Mouse (Mus musculus): Measurements from ENCODE around the gene Slc5a10. TPM values are rescaled to one million over a fixed set of nuclear protein-coding genes. Genes with fewer than 3 reads are reported as not detected.

The Slc5a10 gene
- polyA plus RNA-seq, 1 experiment from 2014 or later, result 0.45 TPM

DNA sequence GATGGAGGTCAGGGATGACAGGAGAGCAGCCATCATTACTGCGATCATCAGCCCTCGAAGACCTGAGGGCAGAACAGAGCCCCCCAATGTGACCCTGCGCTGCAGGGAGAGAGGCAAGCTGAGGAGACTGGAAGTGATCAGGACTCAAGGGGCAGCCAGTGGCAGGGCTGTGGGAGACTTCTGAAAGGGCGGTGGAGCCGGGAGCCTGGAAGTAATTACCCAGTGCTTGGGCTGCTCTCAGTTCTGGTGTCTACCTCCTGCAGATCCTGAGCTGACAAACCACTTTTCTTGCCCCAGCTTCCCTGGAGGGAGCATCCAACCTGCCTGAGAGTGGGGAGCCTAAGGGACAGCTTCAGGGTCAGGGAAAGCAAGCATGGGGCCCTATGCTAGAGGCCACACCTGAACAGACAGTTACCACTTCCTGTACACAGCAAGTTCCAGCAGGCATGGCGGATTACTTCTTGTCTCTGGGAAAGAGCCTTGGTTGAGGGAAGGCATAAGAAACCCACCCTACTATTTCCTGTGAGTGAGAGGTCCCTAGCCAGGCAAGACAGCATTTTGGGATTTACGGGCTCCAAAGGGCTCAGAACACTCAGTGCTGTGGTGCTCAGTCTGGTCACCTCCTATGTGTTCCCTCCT lies 44.3 kb downstream of the Slc5a10 start:
- Histone ChIP-seq H3K9me3 (replicated peaks) (no peaks in the 10 kb centered on the region), H3K36me3 (no peaks in the 10 kb centered on the region), H3K27me3 (0 out of 2 replicates have a peak, but pooled peaks cover 5% of the 10 kb centered on the region), H3K9ac (no peak overlapping the region), H3K27ac (no peak overlapping the region), H3K4me1 (peaks cover 24% of the 10 kb centered on the region), H3K4me3 (replicated peaks) (no peak overlapping the region), H3K4me2 (no peak overlapping the region)
- 62% methylated on average over 7 of the region's 7 CpGs for WGBS
- no peak for ATAC-seq (replicated peaks; ENCODE audit: low FRiP score)

DNA sequence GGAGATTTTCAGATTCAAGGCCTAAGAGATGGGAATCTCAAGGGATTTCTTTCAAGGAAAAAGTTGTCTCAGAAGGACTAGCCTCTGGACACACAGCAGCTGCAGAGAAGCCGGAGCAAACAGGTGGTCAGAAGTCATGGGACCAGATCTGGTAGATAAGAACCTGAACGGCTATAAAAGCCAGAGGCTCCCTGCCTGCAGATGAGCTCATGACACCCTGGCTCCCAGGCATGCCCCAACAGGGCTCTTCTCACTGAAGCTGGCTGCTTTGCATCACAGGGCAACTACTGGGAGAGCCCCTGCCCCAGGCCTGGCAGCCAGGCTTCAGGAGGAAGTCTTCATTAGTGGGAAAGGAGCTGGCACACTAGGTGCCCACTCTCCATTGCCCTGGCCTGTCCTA lies 45.3 kb downstream of the Slc5a10 start:
- H3K4me3 ChIP-seq (replicated peaks), result no peak overlapping the region
- H3K27me3 ChIP-seq, result 0 out of 2 replicates have a peak, but pooled peaks cover 5% of the 10 kb centered on the region
- no peak overlapping the region for H3K9ac ChIP-seq
- no peak for ATAC-seq (replicated peaks; ENCODE audit: low FRiP score)
- 38% methylated on average over 2 of the region's 2 CpGs for WGBS
- H3K4me2 ChIP-seq, result no peak overlapping the region
- no peak overlapping the region for H3K27ac ChIP-seq
- no peaks in the 10 kb centered on the region for H3K36me3 ChIP-seq
- peaks cover 24% of the 10 kb centered on the region for H3K4me1 ChIP-seq
- H3K9me3 ChIP-seq (replicated peaks), result no peaks in the 10 kb centered on the region

DNA sequence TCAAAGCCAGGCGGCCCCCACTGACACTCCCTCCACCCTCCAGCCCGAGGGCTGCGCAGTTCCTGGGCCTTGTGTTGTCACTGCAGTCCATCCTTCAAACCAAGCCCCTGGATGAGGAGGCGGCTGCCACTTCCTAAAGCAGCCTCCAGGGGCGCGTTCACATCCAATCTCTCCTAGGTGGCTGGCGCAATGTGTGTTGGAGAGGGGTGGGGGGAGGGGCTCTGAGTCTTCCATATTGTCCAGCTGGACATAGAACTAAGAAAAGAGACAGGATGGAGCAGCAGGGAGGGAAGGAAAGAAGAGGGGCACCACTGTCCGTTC lies 45.8 kb downstream of the Slc5a10 start:
- H3K4me2 ChIP-seq, result peak overlapping the region; percentile 39; the same call in 1 of the 2 replicates
- H3K4me3 ChIP-seq (replicated peaks), result no peak overlapping the region
- H3K36me3 ChIP-seq, result no peaks in the 10 kb centered on the region
- 6% methylated on average over 8 of the region's 8 CpGs for WGBS
- peak; percentile 79 for ATAC-seq (replicated peaks; ENCODE audit: low FRiP score)
- peaks cover 24% of the 10 kb centered on the region for H3K4me1 ChIP-seq
- no peak overlapping the region for H3K27ac ChIP-seq
- 0 out of 2 replicates have a peak, but pooled peaks cover 5% of the 10 kb centered on the region for H3K27me3 ChIP-seq
- no peak overlapping the region; the same call in 1 of the 2 replicates for H3K9ac ChIP-seq
- H3K9me3 ChIP-seq (replicated peaks), result no peaks in the 10 kb centered on the region

DNA sequence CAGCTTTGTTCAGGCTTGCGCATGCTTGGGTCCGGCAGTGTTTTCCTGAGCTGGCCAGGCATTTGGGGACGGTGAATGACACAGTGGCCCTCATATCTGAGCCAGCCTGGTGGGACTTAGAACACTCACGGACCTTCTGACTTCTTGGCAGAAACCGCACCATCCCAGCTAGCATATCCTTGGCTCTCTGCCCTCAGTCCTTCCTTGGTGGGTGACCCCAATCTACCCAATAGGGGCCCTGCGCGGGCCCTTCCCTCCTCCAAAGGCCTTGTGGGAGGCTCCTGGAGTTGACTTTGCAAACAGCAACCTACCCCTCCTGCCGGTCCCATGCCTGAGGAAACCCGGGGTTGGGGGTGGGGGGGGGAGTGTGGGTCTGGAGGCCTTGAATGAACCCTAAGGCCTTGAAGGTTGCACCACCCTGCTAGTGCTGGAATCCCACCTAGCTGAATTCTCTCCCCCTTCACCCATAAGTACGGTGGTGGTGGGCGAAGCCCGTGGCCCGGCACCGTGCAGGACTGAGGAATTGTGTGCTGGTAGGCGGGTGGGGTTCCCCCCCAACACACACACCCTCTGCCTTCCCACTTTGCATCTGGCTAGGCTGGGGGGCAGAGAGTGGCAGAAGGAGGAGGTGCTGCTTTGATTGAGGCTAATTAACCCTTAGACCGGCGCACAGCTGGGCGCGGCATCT lies 46.3 kb downstream of the Slc5a10 start:
- peak overlapping the region; percentile 39; the same call in 1 of the 2 replicates for H3K4me2 ChIP-seq
- 22% methylated on average over 19 of the region's 19 CpGs for WGBS
- no peak overlapping the region; the same call in 1 of the 2 replicates for H3K9ac ChIP-seq

DNA sequence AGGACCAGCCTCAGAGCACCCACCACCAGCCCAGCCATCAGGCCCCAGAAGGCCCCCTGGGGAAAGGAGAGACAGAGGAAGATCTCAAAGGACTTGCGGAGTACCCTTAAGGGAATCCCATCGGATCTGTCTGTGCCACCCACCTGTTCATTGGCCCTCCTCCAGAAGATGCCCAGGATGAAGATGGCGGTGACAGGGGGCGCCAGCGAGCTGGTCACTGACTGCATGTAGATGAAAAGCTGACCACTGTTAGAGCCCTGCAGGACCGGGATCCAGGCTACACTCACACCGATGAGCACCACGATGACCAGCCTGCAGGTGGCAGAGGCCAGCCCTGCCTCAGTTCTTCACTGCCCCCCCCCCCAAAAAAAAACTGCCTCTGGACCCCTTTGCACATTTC lies 46.9 kb downstream of the Slc5a10 start:
- H3K4me2 ChIP-seq, result no peak overlapping the region
- no peak overlapping the region for H3K4me3 ChIP-seq (replicated peaks)
- H3K9ac ChIP-seq, result no peak overlapping the region
- H3K36me3 ChIP-seq, result no peaks in the 10 kb centered on the region
- H3K27ac ChIP-seq, result no peak overlapping the region
- 30% methylated on average over 8 of the region's 8 CpGs for WGBS
- ATAC-seq (replicated peaks; ENCODE audit: low FRiP score), result no peak
- H3K4me1 ChIP-seq, result peaks cover 24% of the 10 kb centered on the region
- 0 out of 2 replicates have a peak, but pooled peaks cover 5% of the 10 kb centered on the region for H3K27me3 ChIP-seq
- no peaks in the 10 kb centered on the region for H3K9me3 ChIP-seq (replicated peaks)

More for the DNA sequence above, 46.3 kb downstream of the Slc5a10 start:
- Histone ChIP-seq H3K4me3 (replicated peaks) (no peak overlapping the region), H3K9me3 (replicated peaks) (no peaks in the 10 kb centered on the region), H3K4me1 (peaks cover 24% of the 10 kb centered on the region), H3K27me3 (0 out of 2 replicates have a peak, but pooled peaks cover 5% of the 10 kb centered on the region), H3K27ac (no peak overlapping the region), H3K36me3 (no peaks in the 10 kb centered on the region)
- peak; percentile 47 for ATAC-seq (replicated peaks; ENCODE audit: low FRiP score)

DNA sequence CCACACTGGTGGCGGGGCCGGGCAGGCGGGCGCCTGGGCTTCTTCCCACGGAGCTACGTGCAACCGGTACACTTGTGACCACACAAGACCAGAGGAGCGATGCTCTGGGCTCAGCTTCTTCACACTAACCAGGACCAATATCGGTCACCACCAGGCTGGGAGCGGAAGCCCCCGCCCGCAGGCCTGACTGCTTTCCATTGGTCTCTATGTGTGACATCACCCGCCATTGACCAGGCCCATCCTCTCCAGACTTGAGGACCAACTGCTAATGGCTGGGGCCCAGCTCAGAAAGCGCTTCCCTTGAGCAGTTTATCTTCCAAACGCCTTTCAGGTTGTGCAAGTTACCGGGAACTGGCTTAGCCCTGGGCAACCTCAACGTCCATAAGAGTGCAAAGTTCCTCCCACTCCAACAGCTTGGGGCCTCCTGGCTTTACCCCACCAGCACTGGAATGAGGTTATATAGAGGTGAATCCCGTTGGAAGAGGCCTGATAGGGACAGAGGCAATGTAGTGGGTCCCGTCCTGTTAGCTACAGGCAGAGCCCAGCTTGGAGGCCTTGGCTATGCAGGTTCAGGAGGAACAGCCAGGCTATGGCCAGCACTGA lies 48.7 kb downstream of the Slc5a10 start:
- H3K36me3 ChIP-seq, result no peaks in the 10 kb centered on the region
- H3K4me1 ChIP-seq, result peaks cover 24% of the 10 kb centered on the region
- H3K27me3 ChIP-seq, result 0 out of 2 replicates have a peak, but pooled peaks cover 5% of the 10 kb centered on the region
- H3K4me2 ChIP-seq, result no peak overlapping the region
- no peak overlapping the region for H3K4me3 ChIP-seq (replicated peaks)
- no peak overlapping the region for H3K27ac ChIP-seq
- WGBS, result 62% methylated on average over 19 of the region's 19 CpGs
- H3K9ac ChIP-seq, result no peak overlapping the region
- no peaks in the 10 kb centered on the region for H3K9me3 ChIP-seq (replicated peaks)
- ATAC-seq (replicated peaks; ENCODE audit: low FRiP score), result no peak

DNA sequence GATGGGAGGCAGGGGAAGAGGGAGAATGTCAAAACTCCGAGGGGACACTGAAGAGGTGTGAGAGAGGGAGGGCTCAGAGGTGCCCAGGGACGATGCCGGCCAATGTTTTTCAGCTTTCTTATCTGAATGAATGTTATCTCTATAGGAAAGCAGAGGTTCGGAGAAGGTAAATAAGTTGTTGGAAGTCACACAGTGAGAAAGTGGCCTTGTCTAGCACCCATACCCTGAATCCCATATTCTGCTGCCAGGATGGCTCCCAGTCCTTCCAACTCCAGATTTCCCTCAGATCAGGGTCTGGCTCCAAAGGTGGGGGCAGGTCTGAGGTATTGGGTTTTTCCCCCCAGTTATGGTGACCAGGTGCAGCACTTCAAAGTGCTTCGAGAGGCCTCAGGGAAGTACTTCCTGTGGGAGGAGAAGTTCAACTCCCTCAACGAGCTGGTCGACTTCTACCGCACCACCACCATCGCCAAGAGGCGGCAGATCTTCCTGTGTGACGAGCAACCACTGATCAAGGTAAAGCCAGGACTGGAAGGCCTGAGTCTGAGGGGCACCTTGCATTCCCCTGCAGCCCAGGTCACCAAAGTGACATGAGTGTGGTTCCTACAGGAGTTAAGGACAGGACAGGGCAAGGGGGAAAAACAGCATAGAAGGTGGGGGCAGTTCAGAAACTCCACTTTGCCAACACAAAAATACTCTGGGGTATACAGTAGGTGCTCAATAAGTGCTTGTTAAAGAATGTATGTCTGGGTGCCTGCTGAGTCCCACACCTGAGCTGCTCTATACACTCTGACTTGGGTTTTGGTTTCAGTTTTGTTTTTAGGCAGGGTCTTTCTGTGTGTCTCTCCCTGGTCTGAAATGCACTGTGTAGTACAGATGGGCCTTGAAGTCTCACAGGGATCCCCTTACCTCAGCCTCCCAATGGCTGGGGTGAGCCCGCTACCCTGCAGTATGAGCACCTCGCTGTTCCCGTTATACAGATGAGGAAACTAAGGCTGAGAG lies 50.8 kb downstream of the Slc5a10 start:
- Histone ChIP-seq H3K9me3 (replicated peaks) (no peaks in the 10 kb centered on the region), H3K4me2 (no peak overlapping the region), H3K27ac (no peak overlapping the region), H3K4me3 (replicated peaks) (no peak overlapping the region), H3K27me3 (0 out of 2 replicates have a peak, but pooled peaks cover 5% of the 10 kb centered on the region), H3K9ac (no peak overlapping the region), H3K36me3 (no peaks in the 10 kb centered on the region), H3K4me1 (peaks cover 15% of the 10 kb centered on the region)
- ATAC-seq (replicated peaks; ENCODE audit: low FRiP score), result no peak
- 65% methylated on average over 14 of the region's 14 CpGs for WGBS

DNA sequence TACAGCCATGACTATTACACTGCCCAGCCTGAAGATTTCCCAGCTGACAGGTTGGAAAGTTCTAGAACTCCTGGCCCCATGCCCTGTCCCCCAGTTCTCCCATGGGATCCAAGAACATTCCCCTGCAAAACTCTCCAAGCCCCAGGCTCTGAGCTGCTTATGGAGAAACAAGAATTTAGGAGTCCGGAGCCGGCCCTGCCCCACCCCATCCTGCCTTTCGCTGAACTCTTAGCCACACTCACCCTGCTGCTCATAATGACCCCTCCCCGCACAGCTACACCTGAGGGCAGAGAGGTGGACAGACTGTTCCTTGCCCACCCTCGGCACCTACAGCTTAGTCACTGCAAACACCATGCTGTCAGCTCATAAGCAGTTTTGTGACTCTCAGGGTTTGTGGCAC lies 52.8 kb downstream of the Slc5a10 start:
- no peak overlapping the region for H3K4me3 ChIP-seq (replicated peaks)
- H3K4me1 ChIP-seq, result 0 out of 2 replicates have a peak, but pooled peaks cover 4% of the 10 kb centered on the region
- H3K27me3 ChIP-seq, result no peaks in the 10 kb centered on the region
- WGBS, result 70% methylated on average over 5 of the region's 5 CpGs
- no peak overlapping the region for H3K4me2 ChIP-seq
- H3K9ac ChIP-seq, result no peak overlapping the region
- H3K36me3 ChIP-seq, result no peaks in the 10 kb centered on the region
- no peaks in the 10 kb centered on the region for H3K9me3 ChIP-seq (replicated peaks)
- ATAC-seq (replicated peaks; ENCODE audit: low FRiP score), result no peak
- no peak overlapping the region for H3K27ac ChIP-seq

DNA sequence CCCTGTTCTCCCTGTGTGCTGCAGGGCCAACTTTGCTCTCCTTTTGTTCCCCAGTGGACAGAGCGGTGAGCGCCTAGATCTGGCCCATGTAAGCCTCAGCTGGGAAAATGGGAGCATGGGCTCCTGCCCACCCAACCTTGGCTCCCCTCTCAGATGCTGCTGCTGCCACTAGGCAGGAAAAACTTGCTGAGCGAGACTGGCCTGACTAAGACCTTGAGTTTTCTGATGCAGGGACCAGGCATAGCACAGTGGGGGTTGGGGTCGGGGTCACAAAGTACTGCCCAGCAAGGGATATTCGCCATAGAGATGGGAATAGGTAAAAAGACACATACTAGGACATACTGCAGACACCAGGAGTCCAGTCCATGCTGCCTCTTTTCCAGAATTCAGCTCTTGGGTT lies 53.4 kb downstream of the Slc5a10 start:
- WGBS, result 81% methylated on average over 5 of the region's 5 CpGs
- H3K4me2 ChIP-seq, result no peak overlapping the region
- no peak for ATAC-seq (replicated peaks; ENCODE audit: low FRiP score)
- H3K36me3 ChIP-seq, result no peaks in the 10 kb centered on the region
- no peak overlapping the region for H3K27ac ChIP-seq
- 0 out of 2 replicates have a peak, but pooled peaks cover 4% of the 10 kb centered on the region for H3K4me1 ChIP-seq
- H3K9ac ChIP-seq, result no peak overlapping the region
- H3K4me3 ChIP-seq (replicated peaks), result no peak overlapping the region
- H3K27me3 ChIP-seq, result no peaks in the 10 kb centered on the region
- H3K9me3 ChIP-seq (replicated peaks), result no peaks in the 10 kb centered on the region

DNA sequence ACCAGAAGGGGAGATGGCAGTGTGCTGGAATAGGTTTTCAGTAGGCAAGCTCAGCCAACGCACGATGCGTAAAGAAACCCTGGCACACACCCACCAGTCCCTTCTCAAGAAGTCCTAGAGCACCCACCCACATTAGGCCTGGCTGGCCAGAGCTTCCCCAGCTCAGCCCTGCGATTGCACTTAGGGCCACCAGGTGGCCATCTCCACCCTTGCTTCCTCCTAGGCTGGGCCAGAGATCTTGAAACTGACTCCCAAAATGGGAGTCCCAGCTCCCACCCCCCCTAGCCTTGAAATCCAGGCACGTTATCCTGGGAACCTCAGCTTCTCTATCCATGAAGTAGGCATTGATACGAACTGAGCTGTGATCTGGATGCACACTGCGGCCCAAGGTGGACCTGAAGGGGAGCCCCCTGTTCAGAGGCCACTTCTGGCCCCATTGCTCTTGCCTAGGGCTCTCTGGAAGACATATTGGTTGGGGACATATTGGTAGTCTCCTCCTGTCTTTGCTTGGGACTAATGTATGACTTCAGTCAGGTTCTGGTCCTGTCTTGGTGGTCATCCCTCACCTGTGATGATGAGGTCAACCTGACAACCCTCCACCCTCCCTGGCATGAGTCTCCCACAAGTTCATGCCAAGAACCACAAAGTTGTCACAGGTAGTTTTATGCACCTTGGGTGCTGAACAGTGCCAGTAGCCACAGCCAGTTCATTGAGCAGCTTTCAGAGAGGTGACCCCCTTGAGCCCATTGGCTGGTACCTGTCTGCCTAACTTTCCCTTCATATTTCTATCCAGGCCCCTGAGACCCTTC lies 54.4 kb downstream of the Slc5a10 start:
- no peak overlapping the region for H3K4me2 ChIP-seq
- H3K27ac ChIP-seq, result no peak overlapping the region
- no peak for ATAC-seq (replicated peaks; ENCODE audit: low FRiP score)
- no peaks in the 10 kb centered on the region for H3K9me3 ChIP-seq (replicated peaks)
- H3K4me3 ChIP-seq (replicated peaks), result no peak overlapping the region
- 0 out of 2 replicates have a peak, but pooled peaks cover 2% of the 10 kb centered on the region for H3K4me1 ChIP-seq
- no peak overlapping the region for H3K9ac ChIP-seq
- 47% methylated on average over 7 of the region's 7 CpGs for WGBS
- H3K27me3 ChIP-seq, result no peaks in the 10 kb centered on the region
- H3K36me3 ChIP-seq, result no peaks in the 10 kb centered on the region

DNA sequence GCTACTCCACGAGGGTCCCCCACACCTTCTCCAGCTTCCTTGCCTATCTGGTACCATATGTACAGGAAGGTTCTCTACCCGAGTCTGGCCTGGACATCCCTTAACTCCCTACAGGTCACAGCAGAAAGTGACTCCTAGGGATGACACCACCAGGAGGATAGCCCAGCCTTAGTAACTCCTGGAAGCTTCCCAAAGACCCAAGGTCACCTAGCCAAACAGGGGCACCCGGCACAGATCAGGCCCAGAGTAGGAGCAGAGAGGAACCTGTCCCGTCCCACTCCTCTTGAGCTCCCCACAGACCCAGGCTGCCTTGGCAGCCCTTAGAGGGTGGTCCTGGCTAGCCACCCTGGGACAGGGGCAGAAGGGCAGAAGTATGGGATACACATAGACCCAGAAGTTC lies 55.2 kb downstream of the Slc5a10 start:
- H3K4me2 ChIP-seq, result no peak overlapping the region
- H3K9me3 ChIP-seq (replicated peaks), result no peaks in the 10 kb centered on the region
- no peaks in the 10 kb centered on the region for H3K27me3 ChIP-seq
- ATAC-seq (replicated peaks; ENCODE audit: low FRiP score), result no peak
- no peak overlapping the region for H3K9ac ChIP-seq
- no peaks in the 10 kb centered on the region for H3K36me3 ChIP-seq
- 0 out of 2 replicates have a peak, but pooled peaks cover 4% of the 10 kb centered on the region for H3K4me1 ChIP-seq
- H3K4me3 ChIP-seq (replicated peaks), result no peak overlapping the region
- H3K27ac ChIP-seq, result no peak overlapping the region
- 83% methylated on average over 4 of the region's 4 CpGs for WGBS
